Mouse (Mus musculus) CH12.LX (cell line): ENCODE results near the gene Trib3. TPM values are rescaled to one million over a fixed set of nuclear protein-coding genes. Genes with fewer than 3 reads are reported as not detected.

ENCODE experiments used
- DNase-seq: peaks from one replicate; pipeline ENCODE4 v3.0.0-alpha.2; 2013; ENCODE audit errors: extremely low read depth
- H3K27ac ChIP-seq: 2 replicates; pipeline ENCODE4 v1.5.1; 2012; ENCODE audit warnings: low read depth, mild to moderate bottlenecking, control low read depth, moderate library complexity; ENCODE audit not compliant: insufficient read depth
- H3K27me3 ChIP-seq: replicated peaks from 2 replicates; pipeline ENCODE3; 2012; ENCODE audit warnings: inconsistent platforms
- H3K36me3 ChIP-seq, 2 experiments: replicated peaks in 1 of 2; 2 replicates each; pipeline versions ENCODE3 to v1.6.1; 2012; ENCODE audit warnings: inconsistent platforms in 1 of 2, low read length in 1 of 2, mild to moderate bottlenecking in 1 of 2, mixed read lengths in 1 of 2, moderate library complexity in 1 of 2; ENCODE audit not compliant: control insufficient read depth in 1 of 2, insufficient read depth in 1 of 2
- H3K4me1 ChIP-seq, 2 experiments: 2 replicates each; pipeline ENCODE4 v1.6.1; 2012; ENCODE audit warnings: inconsistent platforms in 1 of 2, moderate library complexity in 1 of 2; ENCODE audit not compliant: insufficient read depth in 2 of 2, control insufficient read depth in 1 of 2
- H3K4me2 ChIP-seq: 2 replicates; pipeline ENCODE4 v1.6.1; 2012; ENCODE audit warnings: low read depth, mild to moderate bottlenecking, control low read depth; ENCODE audit not compliant: poor library complexity, insufficient read depth, severe bottlenecking
- H3K4me3 ChIP-seq, 3 experiments: fragments of 150-350 bp in 1 of 3; sonication (generic) in 1 of 3; replicated peaks in 1 of 3; 2 replicates each; pipeline versions ENCODE3 to v1.5.1; 2011 to 2012; ENCODE audit warnings: low read depth in 2 of 3, low read length in 2 of 3, mild to moderate bottlenecking in 2 of 3, moderate library complexity in 2 of 3, control low read depth in 1 of 3, improper control_type of control experiment in 1 of 3, inconsistent platforms in 1 of 3, mixed read lengths in 1 of 3; ENCODE audit not compliant: poor library complexity in 1 of 3
- H3K79me2 ChIP-seq: replicated peaks from 2 replicates; pipeline ENCODE4 v1.6.1; 2012; ENCODE audit warnings: mild to moderate bottlenecking, moderate library complexity; ENCODE audit not compliant: control insufficient read depth, poor library complexity, insufficient read depth, severe bottlenecking; ENCODE audit errors: extremely low read depth
- H3K9ac ChIP-seq: 2 replicates; pipeline ENCODE4 v1.6.1; 2012; ENCODE audit warnings: low read depth, mild to moderate bottlenecking, control low read depth, moderate library complexity; ENCODE audit not compliant: insufficient read depth
- H3K9me3 ChIP-seq: replicated peaks from 2 replicates; pipeline ENCODE3; 2012; ENCODE audit warnings: low read length, inconsistent platforms, mixed read lengths
- BHLHE40 ChIP-seq: IDR thresholded peaks from 2 replicates; pipeline ENCODE4 v1.6.1; 2011; ENCODE audit warnings: mild to moderate bottlenecking, low read depth, low read length, improper control_type of control experiment
- CHD1 ChIP-seq: IDR thresholded peaks from 2 replicates; pipeline ENCODE4 v1.6.1; 2012; ENCODE audit warnings: low read depth, low read length, improper control_type of control experiment, inconsistent platforms
- CHD2 ChIP-seq: IDR thresholded peaks from 2 replicates; pipeline ENCODE4 v1.6.1; 2011; ENCODE audit warnings: low read length, improper control_type of control experiment
- CTCF ChIP-seq, 2 experiments: IDR thresholded peaks in 1 of 2; conservative IDR thresholded peaks in 1 of 2; 2 replicates each; pipeline ENCODE4 v1.5.1; 2011 to 2012; ENCODE audit warnings: low read depth in 2 of 2, low read length in 2 of 2, improper control_type of control experiment in 1 of 2, inconsistent platforms in 1 of 2, mild to moderate bottlenecking in 1 of 2, moderate library complexity in 1 of 2
- HCFC1 ChIP-seq: IDR thresholded peaks from 2 replicates; pipeline ENCODE4 v1.6.1; 2012; ENCODE audit warnings: low read depth, mild to moderate bottlenecking, inconsistent platforms, low read length, improper control_type of control experiment
- IRF4 ChIP-seq: IDR thresholded peaks from 2 replicates; pipeline ENCODE4 v1.6.1; 2014; ENCODE audit warnings: low read depth, mild to moderate bottlenecking, inconsistent platforms, low read length, improper control_type of control experiment
- JUN ChIP-seq: IDR thresholded peaks from 2 replicates; pipeline ENCODE4 v1.6.1; 2011; ENCODE audit warnings: low read depth, mild to moderate bottlenecking, low read length, improper control_type of control experiment, moderate library complexity; ENCODE audit not compliant: insufficient read depth
- KAT2A ChIP-seq: IDR thresholded peaks from 2 replicates; pipeline ENCODE4 v1.6.1; 2012; ENCODE audit warnings: low read length, improper control_type of control experiment, inconsistent platforms; ENCODE audit not compliant: insufficient replicate concordance
- MAX ChIP-seq: IDR thresholded peaks from 2 replicates; pipeline ENCODE4 v1.6.1; 2011; ENCODE audit warnings: low read length, improper control_type of control experiment
- MAZ ChIP-seq: IDR thresholded peaks from 2 replicates; pipeline ENCODE4 v1.6.1; 2012; ENCODE audit warnings: low read depth, mild to moderate bottlenecking, inconsistent platforms, low read length, improper control_type of control experiment, moderate library complexity
- MXI1 ChIP-seq: IDR thresholded peaks from 2 replicates; pipeline ENCODE4 v1.6.1; 2011; ENCODE audit warnings: mild to moderate bottlenecking, low read depth, low read length, improper control_type of control experiment
- NELFE ChIP-seq: IDR thresholded peaks from 2 replicates; pipeline ENCODE4 v1.6.1; 2011; ENCODE audit warnings: low read depth, low read length, improper control_type of control experiment
- NRF1 ChIP-seq: IDR thresholded peaks from 2 replicates; pipeline ENCODE4 v1.6.1; 2014; ENCODE audit warnings: low read depth, mild to moderate bottlenecking, inconsistent platforms, low read length, improper control_type of control experiment, moderate library complexity
- POLR2AphosphoS2 ChIP-seq: IDR thresholded peaks from 2 replicates; pipeline ENCODE4 v1.6.1; 2011; ENCODE audit warnings: low read depth, low read length, improper control_type of control experiment
- RAD21 ChIP-seq: IDR thresholded peaks from 2 replicates; pipeline ENCODE4 v1.6.1; 2011; ENCODE audit warnings: low read depth, mild to moderate bottlenecking, low read length, improper control_type of control experiment, moderate library complexity
- RCOR1 ChIP-seq: conservative IDR thresholded peaks from 2 replicates; pipeline ENCODE4 v1.6.1; 2012; ENCODE audit warnings: low read depth, mild to moderate bottlenecking, inconsistent platforms, low read length, improper control_type of control experiment
- SIN3A ChIP-seq: IDR thresholded peaks from 2 replicates; pipeline ENCODE4 v1.6.1; 2012; ENCODE audit warnings: low read length, improper control_type of control experiment, inconsistent platforms
- SMC3 ChIP-seq: IDR thresholded peaks from 2 replicates; pipeline ENCODE4 v1.6.1; 2011; ENCODE audit warnings: low read depth, low read length, improper control_type of control experiment
- TCF12 ChIP-seq: IDR thresholded peaks from 2 replicates; pipeline ENCODE4 v1.6.1; 2014; ENCODE audit warnings: low read depth, mild to moderate bottlenecking, inconsistent platforms, low read length, improper control_type of control experiment
- UBTF ChIP-seq: IDR thresholded peaks from 2 replicates; pipeline ENCODE4 v1.6.1; 2012; ENCODE audit warnings: low read depth, mild to moderate bottlenecking, inconsistent platforms, low read length, improper control_type of control experiment, moderate library complexity
- USF1 ChIP-seq: IDR thresholded peaks from 2 replicates; pipeline ENCODE4 v1.6.1; 2014; ENCODE audit warnings: low read depth, mild to moderate bottlenecking, inconsistent platforms, low read length, improper control_type of control experiment
- USF2 ChIP-seq: conservative IDR thresholded peaks from 2 replicates; pipeline ENCODE4 v1.6.1; 2011; ENCODE audit warnings: low read depth, low read length, improper control_type of control experiment
- ZC3H11A ChIP-seq: IDR thresholded peaks from 2 replicates; pipeline ENCODE4 v1.6.1; 2012; ENCODE audit warnings: low read depth, mild to moderate bottlenecking, inconsistent platforms, low read length, improper control_type of control experiment
- dilution Hi-C: fragments of 300-500 bp; cut with MboI; formaldehyde crosslinking; loops from 2 replicates; pipeline ENCODE4 v1.14.3; 2020; ENCODE audit warnings: low sequenced_read_pairs; ENCODE audit not compliant: extremely low pct_unique_long_range_greater_than_20kb, extremely low pct_ligation_motif_present
- in situ Hi-C: fragments of 300-500 bp; cut with MboI; formaldehyde crosslinking; loops from 3 replicates; pipeline ENCODE4 v1.14.3; 2019; ENCODE audit warnings: low sequenced_read_pairs, low pct_ligation_motif_present, low pct_unique_long_range_greater_than_20kb, mixed read lengths
- polyA plus RNA-seq: library from polyadenylated mRNA; unstranded; fragments of >175 nt; gene quantifications from 2 replicates; pipeline ENCODE4 v1.2.1, GENCODE M21; 2012; ENCODE audit warnings: low read depth; ENCODE audit not compliant: insufficient read length
- total RNA-seq, 2 experiments: library from RNA; depleted of rRNA; stranded (reverse); fragments of 300-350 nt in 1 of 2; fragments of >200 nt in 1 of 2; gene quantifications; 2 replicates each; pipeline ENCODE4 v1.2.3; 2012 to 2014

Gene Trib3
- total and polyA plus RNA-seq, 3 experiments = 25.1 to 56.9 (median 30.0) TPM

GRCm38 (mm10) chr2:152293727-152294475, 49.9 kb downstream of the Trib3 start, which contains the start of gene Tbc1d20 (continued):
- TF ChIP-seq SIN3A (peak; percentile 25; the same call in 1 of the 2 replicates), CHD2 (no peak), USF2 (peak; percentile 82), NRF1 (peak; percentile 91), MAX (peak; percentile 62; the same call in 1 of the 2 replicates), USF1 (peak; percentile 94), CTCF (conservative IDR thresholded peaks at IDR 0.05 in 1 of 2, IDR thresholded peaks at IDR 0.05 in 1 of 2; ENCODE audit: low read depth in 2 of 2, low read length in 2 of 2) (no peak), BHLHE40 (peak; percentile 96), TCF12 (peak; percentile 56)

DNA sequence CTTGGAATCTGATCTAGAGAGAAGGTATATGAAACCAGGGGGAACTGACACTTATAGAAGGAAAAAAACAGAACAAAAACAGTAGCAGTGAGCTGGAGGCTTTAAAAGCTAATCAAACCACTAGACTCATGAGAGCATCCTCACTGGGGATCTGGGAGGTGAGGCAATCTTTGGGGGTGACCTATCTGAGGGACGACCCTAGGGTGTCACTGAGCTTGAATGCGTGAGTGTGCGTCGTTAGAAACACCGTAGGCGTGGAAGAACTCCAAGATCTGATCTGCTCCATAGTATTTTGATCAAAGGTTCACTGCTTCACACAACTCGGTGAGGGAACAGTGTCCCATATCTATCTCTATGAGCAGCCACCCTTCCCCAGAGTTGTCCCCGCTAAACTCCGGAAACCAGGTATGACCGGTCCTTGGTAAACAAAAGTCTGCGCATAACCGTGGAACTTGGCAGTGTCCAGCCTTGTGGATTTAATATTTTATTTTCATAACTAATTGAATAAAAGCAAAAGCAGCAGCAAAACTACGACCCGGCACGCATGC, 50.6 kb downstream of the Trib3 start:
- Histone ChIP-seq H3K9me3 (no peaks in the 10 kb centered on the region), H3K9ac (peak overlapping the region; percentile 20), H3K79me2 (peaks cover 19% of the 10 kb centered on the region), H3K4me1 (peaks cover 0 to 33% of the 10 kb centered on the region in 2 experiments; a peak in 2 of 4 replicates), H3K27ac (no peak overlapping the region), H3K27me3 (no peaks in the 10 kb centered on the region), H3K4me2 (peak overlapping the region; percentile 70), H3K4me3 (peak overlapping the region; percentile 47 to 87 (median 68)), H3K36me3 (peaks cover 3 to 19% of the 10 kb centered on the region in 2 experiments)
- DNase-seq = no peak
- no peak for TF ChIP-seq HCFC1
- no peak for TF ChIP-seq RCOR1
- TF ChIP-seq NELFE = no peak
- no peak for TF ChIP-seq MXI1
- TF ChIP-seq ZC3H11A = no peak
- no peak for TF ChIP-seq POLR2AphosphoS2
- no peak for TF ChIP-seq IRF4
- TF ChIP-seq CHD1 = no peak
- no peak for TF ChIP-seq KAT2A
- TF ChIP-seq MAZ = no peak
- no peak for TF ChIP-seq SMC3
- no peak for TF ChIP-seq UBTF
- TF ChIP-seq BHLHE40 = no peak
- no peak for TF ChIP-seq RAD21
- TF ChIP-seq MAX = no peak
- TF ChIP-seq JUN = no peak
- in situ Hi-C loops = loop anchor here (5.0 kb wide), 1 partner anchor 34 kb away; no protein-coding TSS in a partner anchor
- dilution Hi-C loops = no loop called here
